Mouse (Mus musculus) urinary bladder, postnatal 10 days (tissue): ENCODE data around the gene Bola2.
"Not testable (repeated sequence)": the region's sequence is repeated elsewhere in the genome, so short reads cannot be mapped to it uniquely, and the experiment has no call there.

ENCODE experiments used
- DNase-seq: peaks from one replicate; pipeline ENCODE4 v3.0.0; 2022; ENCODE audit warnings: low spot score

The Bola2 gene

DNA sequence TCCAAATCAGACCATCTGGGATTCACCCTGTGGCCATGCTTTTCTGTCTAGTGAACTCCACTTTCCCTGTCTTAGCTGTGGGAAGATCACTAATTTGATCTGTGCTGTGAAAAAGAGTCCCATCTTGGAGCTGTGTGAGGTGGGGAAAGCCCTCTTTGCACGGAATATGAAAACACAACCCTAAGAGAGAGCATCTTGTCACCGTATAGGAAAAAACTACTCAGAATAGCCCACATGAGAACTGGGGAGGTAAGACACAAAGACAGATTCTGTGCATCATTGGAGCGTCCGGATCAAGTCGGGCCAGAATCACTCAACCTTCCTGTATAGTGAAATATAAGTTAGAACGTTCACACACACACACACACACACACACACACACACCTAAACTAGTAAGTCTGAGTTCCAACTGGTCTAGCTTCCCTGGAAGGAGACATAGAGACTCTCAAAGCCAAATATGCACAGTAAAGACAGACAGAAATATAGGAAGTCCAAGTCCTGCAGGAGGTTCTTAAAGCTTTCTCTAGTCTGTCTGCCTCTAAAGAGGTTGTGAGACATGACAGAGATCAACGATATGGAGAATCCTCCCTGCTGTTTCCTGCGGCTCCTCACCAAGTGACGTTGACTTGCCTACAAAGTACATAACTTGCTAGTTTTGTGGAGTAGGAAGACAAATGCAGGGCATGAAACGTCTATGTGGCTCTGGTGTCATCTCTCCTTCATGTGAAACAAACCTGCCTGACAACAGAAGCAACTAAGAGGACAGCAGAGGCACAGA lies 13.2 kb downstream of the Bola2 start:
- no peak for DNase-seq

DNA sequence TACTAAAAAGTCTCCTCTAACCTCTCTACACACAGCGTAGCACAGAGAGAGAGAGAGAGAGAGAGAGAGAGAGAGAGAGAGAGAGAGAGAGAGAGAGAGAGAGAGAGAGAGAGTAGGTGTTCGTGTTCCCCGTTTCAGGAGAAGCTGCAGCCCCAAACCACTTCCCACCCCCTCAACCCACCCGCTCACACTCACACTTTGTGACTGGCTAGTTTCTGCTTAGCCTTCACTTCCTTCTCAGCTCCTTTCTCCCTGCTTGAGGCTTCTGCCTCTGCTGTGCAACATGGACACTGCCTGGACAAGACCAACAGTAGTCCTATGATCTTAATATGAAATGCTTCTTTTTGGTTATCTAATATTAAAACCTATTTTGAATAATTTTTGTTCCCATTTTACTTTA lies 15.1 kb downstream of the Bola2 start:
- no peak for DNase-seq

DNA sequence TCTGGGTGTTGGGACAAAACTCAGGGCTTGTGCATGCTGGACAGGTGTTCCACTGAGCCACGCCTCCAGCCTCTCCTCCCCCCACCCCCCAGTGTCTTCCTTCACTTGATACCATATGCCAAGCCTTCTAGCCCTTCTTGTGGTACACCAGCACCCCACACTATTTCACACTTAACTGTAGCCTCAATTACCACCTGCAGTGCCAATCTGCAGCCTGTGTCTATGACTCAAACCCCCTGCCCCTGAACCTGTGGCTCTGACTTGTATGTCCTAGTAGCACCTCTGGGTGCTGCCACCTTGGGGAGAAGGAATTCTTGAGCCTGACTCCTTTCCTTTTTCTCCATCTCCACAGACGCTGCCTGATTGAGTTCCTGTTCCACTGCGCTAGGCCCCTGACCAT lies 16.7 kb downstream of the Bola2 start:
- DNase-seq: no peak

DNA sequence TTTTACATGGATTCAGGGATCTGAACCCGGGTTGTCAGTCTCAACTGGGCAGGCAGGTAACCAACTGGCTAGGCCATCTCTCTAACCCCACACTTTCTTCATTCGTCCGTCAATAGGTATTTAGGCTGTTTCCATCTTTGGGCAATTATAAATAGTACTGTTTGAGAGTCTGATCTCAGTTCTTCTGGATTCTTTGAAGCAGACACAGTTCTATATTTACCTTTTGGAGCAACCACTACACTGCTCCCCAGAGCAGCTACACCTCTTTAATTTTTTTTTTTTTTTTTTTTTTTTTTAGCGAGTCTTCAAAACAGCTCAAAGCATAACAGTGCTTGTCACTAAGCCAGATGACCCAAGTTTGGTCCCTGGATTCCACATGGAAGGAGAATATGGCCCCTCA lies 20.5 kb downstream of the Bola2 start:
- no peak for DNase-seq

DNA sequence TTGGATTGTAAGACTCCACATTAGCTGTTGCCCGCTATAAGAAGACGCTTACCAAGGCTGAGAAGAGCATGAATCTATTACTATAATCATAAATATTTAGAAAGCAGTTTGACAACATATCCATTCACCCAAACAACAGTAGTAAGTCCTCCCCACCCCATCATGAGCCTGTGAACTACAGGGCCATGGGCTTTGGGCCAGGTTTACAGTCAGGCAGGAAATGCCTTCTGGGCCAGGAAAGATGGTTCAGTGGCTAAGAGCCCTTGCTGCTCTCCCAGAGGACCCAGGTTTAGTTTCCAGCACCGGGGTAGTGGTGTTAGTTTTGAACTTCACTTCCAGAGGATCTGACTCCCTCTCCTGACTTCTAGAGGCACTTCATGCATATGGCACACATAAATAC lies 22.4 kb downstream of the Bola2 start:
- DNase-seq: no peak

GRCm38 (mm10) chr7:126718787-126719337 lies 23.7 kb downstream of the Bola2 start:
- DNase-seq: no peak

DNA sequence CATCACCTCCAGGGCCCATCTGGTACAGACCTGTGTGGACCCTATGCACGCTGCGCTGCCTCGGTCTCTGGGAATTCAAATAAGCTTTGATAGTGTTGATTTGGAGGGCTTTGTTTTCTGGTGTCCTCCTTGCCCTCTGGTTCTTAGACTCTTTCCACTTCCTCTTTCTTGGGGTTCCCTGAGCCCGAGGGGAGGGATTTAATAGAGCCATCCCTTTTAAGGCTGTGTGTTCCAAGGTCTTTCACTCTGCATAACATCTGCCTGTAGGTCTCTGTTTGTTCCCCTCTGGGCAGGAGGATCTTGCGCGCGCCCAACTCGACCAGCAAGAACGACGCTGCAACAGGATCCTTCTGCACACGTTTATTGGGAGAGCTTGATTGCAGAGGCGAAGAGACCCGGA lies 26.4 kb downstream of the Bola2 start:
- no peak for DNase-seq

GRCm38 (mm10) chr7:126725077-126725476 lies 29.9 kb downstream of the Bola2 start:
- DNase-seq: no peak

DNA sequence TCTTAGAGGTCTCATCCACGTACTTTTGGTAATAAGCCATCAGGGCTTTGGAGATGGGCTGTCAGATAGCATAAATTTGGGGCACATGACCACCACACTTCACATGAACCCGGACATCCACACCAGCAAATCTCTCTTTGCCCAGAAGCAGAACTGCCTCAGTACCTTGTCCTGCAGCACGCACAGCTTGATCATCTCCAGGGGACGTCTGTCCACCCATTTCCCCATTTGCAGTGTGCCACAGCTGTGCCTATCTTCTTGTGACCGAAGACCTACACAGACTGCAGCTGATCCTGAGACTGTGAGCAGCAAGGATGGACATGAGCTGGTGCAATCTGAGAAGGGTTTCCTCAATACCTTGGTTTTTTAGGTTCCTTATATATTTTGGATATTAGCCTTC lies 30.5 kb downstream of the Bola2 start:
- DNase-seq: no peak

DNA sequence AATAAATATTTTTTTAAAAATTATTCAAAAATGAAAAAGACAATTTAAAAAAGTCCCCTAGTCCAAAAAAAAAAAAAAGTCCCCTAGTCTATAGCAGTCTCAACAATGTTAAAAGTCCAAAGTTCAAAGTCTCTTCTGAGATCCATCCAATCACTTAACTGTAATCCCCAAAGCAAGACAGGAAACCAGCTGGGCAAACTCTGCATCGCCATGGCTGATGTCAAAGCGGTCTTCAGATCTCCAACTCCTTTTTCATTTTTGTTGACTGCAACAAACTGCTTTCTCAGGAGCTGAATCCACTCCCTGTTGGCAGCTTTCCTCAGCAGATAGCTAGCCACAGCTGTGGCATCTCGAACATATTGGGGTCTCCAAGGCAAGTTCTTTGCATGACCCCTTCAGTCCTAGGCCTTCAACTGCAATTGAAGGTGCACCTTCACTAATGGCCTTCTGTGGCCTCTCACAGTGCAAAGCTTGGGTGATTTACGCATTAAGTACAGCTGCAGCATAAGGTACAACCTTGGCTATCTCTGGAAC lies 35.1 kb downstream of the Bola2 start:
- DNase-seq: not testable (repeated sequence)

DNA sequence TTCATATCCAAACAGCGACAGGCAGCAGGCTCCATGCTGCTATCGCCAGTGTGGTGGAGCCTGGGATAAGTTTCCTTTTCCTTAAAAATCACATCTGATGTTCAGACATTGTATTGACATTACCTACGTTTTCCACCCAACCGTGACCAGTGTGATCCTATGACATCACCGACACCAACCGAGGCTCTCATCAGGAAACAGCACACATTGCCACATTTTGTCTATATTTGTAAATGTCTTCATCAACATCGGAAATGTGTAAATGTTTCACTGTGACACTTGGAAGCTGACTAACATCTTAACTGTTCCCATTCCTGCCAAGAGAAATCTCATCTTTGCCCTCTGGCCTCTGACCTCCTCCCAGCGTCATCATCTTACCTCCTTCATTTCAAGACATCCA lies 40.9 kb downstream of the Bola2 start:
- DNase-seq: no peak

- DNase-seq: no peak
Observed at GRCm38 (mm10) chr7:126739551-126739950, 44.4 kb downstream of the Bola2 start.

DNA sequence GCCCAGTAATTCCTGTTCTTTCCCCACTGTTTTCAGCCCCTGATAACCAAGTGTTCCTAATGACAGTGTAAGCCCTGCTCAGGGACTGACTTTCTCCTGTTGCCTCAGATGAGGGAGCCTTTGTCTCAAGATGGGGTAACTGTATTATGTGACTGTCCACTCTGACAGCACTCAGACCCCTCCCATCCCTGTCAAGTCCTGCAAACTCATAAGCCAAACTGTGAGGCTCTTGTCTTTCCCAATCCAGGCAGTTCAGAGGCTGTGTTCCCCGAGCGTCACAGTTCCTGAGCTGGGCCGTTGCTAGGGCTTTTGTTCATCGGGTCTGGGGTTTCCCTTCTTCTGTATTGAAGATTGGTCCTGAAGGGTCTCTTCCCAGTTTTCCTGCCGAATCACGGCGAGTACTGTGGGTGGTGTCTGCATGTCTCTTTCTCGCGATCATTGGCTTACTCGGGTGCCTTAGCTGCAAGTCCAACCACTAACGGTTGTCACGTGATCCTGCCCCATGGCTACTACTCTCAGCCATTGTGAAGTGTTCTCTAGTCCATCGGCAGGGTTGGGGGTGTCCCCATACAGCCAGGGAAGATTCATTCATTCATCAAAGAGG lies 45.0 kb downstream of the Bola2 start:
- no peak for DNase-seq

DNA sequence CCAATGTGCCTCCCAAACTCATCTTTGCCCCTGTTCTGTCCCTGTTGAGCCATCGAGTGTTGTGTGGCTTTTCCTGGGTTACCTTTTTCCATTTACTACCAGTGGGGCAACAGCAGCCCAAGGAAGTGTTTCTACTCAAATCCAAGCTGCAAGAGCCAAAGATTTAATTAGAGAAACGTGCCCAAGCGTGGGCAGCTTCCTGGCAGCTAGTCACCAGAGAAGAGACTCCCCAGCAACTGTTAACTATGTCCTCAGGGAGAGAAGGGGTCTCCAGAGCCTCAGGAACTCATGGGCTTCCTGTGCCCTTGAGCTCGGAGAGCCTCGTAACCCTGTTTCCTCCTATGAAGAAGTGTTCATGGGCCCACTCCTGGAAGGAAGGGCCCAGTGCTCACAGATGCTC lies 45.8 kb downstream of the Bola2 start:
- no peak for DNase-seq

GRCm38 (mm10) chr7:126741452-126741851 lies 46.3 kb downstream of the Bola2 start:
- no peak for DNase-seq

GRCm38 (mm10) chr7:126741964-126742482 lies 46.8 kb downstream of the Bola2 start:
- no peak for DNase-seq

DNA sequence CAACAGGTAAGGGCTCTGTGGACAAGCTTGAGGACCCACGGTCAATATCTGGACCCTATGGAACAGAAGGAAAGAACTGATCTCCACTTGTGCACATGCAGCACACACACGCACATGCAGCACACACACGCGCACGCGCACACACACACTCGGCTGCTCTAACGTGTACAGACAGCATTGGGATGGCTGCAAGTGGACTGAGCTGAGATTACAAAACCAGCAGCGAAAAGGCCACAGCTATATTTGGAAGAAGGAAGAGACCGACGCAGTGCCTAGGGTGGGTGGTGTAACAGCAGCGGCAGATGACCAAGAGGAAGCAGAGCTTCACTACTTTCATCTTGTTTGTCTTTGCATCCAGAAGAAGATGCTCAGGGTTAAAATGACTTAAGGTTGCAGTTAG lies 50.9 kb downstream of the Bola2 start:
- DNase-seq: no peak

DNA sequence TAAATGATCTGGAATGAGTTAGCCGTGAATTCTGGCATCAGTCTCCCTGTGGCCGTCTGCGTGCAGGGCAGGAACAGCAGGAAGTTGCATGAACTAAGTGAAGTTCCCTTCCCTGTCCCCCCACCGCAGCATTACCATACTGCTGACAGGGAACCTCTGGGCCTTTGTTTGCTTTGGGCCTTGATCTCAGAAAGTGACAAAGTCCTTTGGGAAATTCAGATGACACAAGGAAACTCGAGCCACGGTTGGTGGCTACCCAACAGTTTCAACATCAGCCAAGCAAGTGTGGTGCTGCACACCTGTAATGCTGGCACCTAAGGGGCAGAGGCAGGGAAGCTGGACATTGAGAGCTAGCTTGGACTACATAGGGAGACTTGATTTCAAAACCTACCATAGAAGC lies 51.6 kb downstream of the Bola2 start:
- DNase-seq: no peak

- DNase-seq: no peak
Observed at GRCm38 (mm10) chr7:126748824-126749223, 53.6 kb downstream of the Bola2 start.
